Mouse (Mus musculus): ENCODE results near the gene Cacfd1. TPM values are rescaled to one million over a fixed set of nuclear protein-coding genes. Genes with fewer than 3 reads are reported as not detected.

The Cacfd1 gene
- polyA plus RNA-seq, 1 experiment, result 8.3 TPM

DNA sequence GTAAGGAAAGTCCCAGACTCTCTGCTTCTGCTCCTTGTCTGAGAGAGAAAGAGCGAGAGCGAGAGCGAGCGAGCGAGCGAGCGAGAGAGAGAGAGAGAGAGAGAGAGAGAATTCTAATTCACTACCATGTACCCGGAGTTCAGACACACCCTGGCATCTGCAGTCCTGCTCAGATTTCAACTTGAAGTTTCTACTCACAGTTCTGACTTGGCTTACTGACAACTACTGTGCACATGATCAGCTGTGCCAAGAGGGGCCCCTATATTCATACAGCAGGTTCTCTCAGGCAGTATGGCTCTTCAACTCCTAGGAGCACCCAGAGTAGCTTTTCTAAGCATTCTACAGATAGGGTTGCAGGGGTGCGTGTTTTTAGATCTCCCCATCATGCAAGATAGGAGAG lies 49.5 kb downstream of the Cacfd1 start:
- no peaks in the 10 kb centered on the region for H3K36me3 ChIP-seq (replicated peaks; ENCODE audit: low read length)
- peaks cover 63% of the 10 kb centered on the region for H3K27me3 ChIP-seq (replicated peaks)
- no peaks in the 10 kb centered on the region for H3K9me3 ChIP-seq
- no peak overlapping the region for H3K4me3 ChIP-seq (replicated peaks)
- H3K4me1 ChIP-seq, result no peaks in the 10 kb centered on the region; the same call in 1 of the 2 replicates
- TF ChIP-seq GATA1 (IDR thresholded peaks at IDR 0.05; ENCODE audit: borderline replicate concordance, low read length) (no peak), FLI1 (IDR thresholded peaks at IDR 0.05; ENCODE audit: low read length) (no peak)

DNA sequence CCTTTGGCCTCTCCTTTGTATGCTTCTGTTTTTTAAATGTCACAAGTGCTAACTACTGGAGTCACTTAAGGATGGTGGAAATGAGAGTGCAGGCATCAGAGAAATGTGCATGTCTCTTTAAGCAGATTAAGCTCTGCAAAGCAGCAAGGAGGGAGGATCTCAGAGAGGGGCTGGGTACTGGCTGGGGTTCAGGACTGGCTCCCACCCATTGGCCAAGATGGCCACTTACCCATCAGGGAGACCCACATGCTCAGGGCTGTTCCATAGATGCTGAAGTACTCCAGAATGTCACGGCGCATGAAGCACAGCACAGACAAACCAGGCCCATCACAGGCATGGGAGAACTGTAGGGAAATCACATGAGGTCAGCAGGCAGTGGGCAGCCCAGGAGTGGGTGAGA lies 57.4 kb downstream of the Cacfd1 start:
- H3K27me3 ChIP-seq (replicated peaks), result peaks cover 77% of the 10 kb centered on the region
- TF ChIP-seq FLI1 (IDR thresholded peaks at IDR 0.05; ENCODE audit: low read length) (no peak), GATA1 (IDR thresholded peaks at IDR 0.05; ENCODE audit: borderline replicate concordance, low read length) (no peak)
- H3K9me3 ChIP-seq, result no peaks in the 10 kb centered on the region
- H3K36me3 ChIP-seq (replicated peaks; ENCODE audit: low read length), result no peaks in the 10 kb centered on the region
- peaks cover 3% of the 10 kb centered on the region; the same call in 1 of the 2 replicates for H3K4me1 ChIP-seq
- H3K4me3 ChIP-seq (replicated peaks), result no peak overlapping the region

DNA sequence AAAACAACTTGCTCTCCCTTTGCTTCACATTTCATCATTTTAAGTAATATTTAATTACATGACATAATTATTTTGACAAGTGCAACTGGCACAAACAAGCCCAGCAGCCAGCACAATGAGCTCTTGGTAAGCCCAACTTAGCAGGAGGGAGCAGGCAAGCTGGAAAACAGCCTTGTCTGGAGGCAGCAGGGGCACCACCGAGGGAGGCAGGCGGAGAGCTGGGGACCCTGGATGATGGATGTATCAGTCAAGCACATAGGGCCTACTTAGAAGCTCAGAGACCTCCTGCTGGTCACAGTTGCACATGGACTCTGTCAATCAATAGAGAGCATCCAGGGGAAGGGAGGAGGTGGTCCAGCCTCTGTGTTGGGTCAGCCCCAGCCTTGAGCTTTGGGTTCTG lies 58.3 kb downstream of the Cacfd1 start:
- H3K4me1 ChIP-seq, result peaks cover 3% of the 10 kb centered on the region; the same call in 1 of the 2 replicates
- H3K9me3 ChIP-seq, result no peaks in the 10 kb centered on the region
- H3K36me3 ChIP-seq (replicated peaks; ENCODE audit: low read length), result no peaks in the 10 kb centered on the region
- no peak overlapping the region for H3K4me3 ChIP-seq (replicated peaks)
- TF ChIP-seq FLI1 (IDR thresholded peaks at IDR 0.05; ENCODE audit: low read length), result no peak
- no peak for TF ChIP-seq GATA1 (IDR thresholded peaks at IDR 0.05; ENCODE audit: borderline replicate concordance, low read length)
- peaks cover 76% of the 10 kb centered on the region for H3K27me3 ChIP-seq (replicated peaks)

DNA sequence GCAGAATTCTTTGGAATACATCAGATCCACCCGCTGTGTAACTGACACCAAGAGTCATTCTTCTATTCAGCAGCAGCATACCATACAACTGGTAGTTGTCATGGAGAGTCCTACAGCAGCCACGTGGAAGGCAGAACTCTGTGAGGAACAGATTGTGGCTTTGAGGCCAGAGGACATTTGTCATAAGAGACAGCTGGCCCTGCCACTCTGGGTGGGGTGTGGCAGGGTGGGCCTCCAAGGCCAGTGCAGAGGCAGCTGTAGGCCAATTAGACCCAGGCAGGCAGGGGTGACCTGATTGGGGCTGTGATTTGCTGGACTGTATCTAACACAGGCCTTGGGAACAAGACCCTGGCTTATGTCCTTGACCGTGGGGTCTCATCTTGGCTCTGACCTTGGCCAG lies 59.9 kb downstream of the Cacfd1 start:
- Histone ChIP-seq H3K9me3 (no peaks in the 10 kb centered on the region), H3K36me3 (replicated peaks; ENCODE audit: low read length) (no peaks in the 10 kb centered on the region), H3K4me3 (replicated peaks) (no peak overlapping the region), H3K27me3 (replicated peaks) (peaks cover 76% of the 10 kb centered on the region), H3K4me1 (peaks cover 3% of the 10 kb centered on the region; the same call in 1 of the 2 replicates)
- TF ChIP-seq GATA1 (IDR thresholded peaks at IDR 0.05; ENCODE audit: borderline replicate concordance, low read length) (no peak), FLI1 (IDR thresholded peaks at IDR 0.05; ENCODE audit: low read length) (no peak)

DNA sequence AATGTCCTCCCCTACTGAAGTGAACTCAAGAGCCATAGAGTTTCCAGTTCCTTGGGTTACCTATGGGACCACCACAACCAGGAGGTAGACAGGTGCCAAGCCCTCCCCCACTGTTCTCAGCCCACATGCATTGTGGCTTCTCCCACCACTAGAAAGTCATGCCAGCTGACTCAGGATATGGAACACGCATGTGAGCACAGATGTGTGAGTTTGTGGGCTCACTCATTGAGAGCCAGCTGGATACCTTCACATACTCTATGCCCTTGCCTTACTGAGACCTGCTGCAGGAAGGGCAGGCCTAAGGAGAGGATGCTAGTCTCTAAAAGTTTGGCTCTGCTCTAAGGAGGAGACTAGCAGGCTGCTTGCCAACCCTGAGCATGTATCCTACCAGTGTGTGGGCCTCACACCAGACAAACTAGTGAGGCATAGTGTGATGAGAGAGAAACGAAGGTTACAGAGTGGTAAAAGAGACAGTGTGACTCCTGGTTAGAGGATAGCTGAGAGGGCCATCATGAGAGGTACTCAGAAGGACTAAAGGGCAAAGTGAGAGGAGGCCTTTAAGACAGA lies 60.6 kb downstream of the Cacfd1 start:
- H3K36me3 ChIP-seq (replicated peaks; ENCODE audit: low read length), result no peaks in the 10 kb centered on the region
- H3K4me1 ChIP-seq, result peaks cover 3% of the 10 kb centered on the region; the same call in 1 of the 2 replicates
- H3K9me3 ChIP-seq, result no peaks in the 10 kb centered on the region
- no peak overlapping the region for H3K4me3 ChIP-seq (replicated peaks)
- TF ChIP-seq GATA1 (IDR thresholded peaks at IDR 0.05; ENCODE audit: borderline replicate concordance, low read length) (no peak), FLI1 (IDR thresholded peaks at IDR 0.05; ENCODE audit: low read length) (no peak)
- peaks cover 81% of the 10 kb centered on the region for H3K27me3 ChIP-seq (replicated peaks)

Other genes starting within 250 kb of the Cacfd1 start
- gene Abo, start 144.9 kb upstream of the Cacfd1 start, polyA plus RNA-seq (2012; ENCODE audit: insufficient read depth, low replicate concordance), result not detected in 2 replicates
- 6.2 and 13.6 TPM in 2 replicates for gene Surf6, start 107.0 kb upstream of the Cacfd1 start, polyA plus RNA-seq (2012; ENCODE audit: insufficient read depth, low replicate concordance)
- 29.1 and 39.9 TPM in 2 replicates for gene Med22, start 99.2 kb upstream of the Cacfd1 start, polyA plus RNA-seq (2012; ENCODE audit: insufficient read depth, low replicate concordance)
- gene Rpl7a, start 99.2 kb upstream of the Cacfd1 start, polyA plus RNA-seq (2012; ENCODE audit: insufficient read depth, low replicate concordance), result 873 and 5,014 TPM in 2 replicates
- 3.6 and 5.9 TPM in 2 replicates for gene Surf2, start 93.6 kb upstream of the Cacfd1 start, polyA plus RNA-seq (2012; ENCODE audit: insufficient read depth, low replicate concordance)
- gene Surf1, start 93.4 kb upstream of the Cacfd1 start, polyA plus RNA-seq (2012; ENCODE audit: insufficient read depth, low replicate concordance), result 14.4 and 22.6 TPM in 2 replicates
- gene Surf4, start 76.0 kb upstream of the Cacfd1 start, polyA plus RNA-seq (2012; ENCODE audit: insufficient read depth, low replicate concordance), result 144 and 194 TPM in 2 replicates
- 0.03 TPM in 1 of 2 replicates, not detected in the other for gene Stkld1, start 75.9 kb upstream of the Cacfd1 start, polyA plus RNA-seq (2012; ENCODE audit: insufficient read depth, low replicate concordance)
- 35.7 TPM in 1 of 2 replicates, not detected in the other for gene Rexo4, start 45.5 kb upstream of the Cacfd1 start, polyA plus RNA-seq (2012; ENCODE audit: insufficient read depth, low replicate concordance)
- gene Adamts13, start 36.5 kb upstream of the Cacfd1 start, polyA plus RNA-seq (2012; ENCODE audit: insufficient read depth, low replicate concordance), result not detected in 2 replicates
- 7.2 and 15.1 TPM in 2 replicates for gene Slc2a6, start 18.1 kb downstream of the Cacfd1 start, polyA plus RNA-seq (2012; ENCODE audit: insufficient read depth, low replicate concordance)
- not detected in 2 replicates for gene Mymk, start 62.3 kb downstream of the Cacfd1 start, polyA plus RNA-seq (2012; ENCODE audit: insufficient read depth, low replicate concordance)
- not detected in 2 replicates for gene Adamtsl2, start 69.5 kb downstream of the Cacfd1 start, polyA plus RNA-seq (2012; ENCODE audit: insufficient read depth, low replicate concordance)
- gene Fam163b, start 132.6 kb downstream of the Cacfd1 start, polyA plus RNA-seq (2012; ENCODE audit: insufficient read depth, low replicate concordance), result not detected in 2 replicates
- not detected in 2 replicates for gene Dbh, start 155.3 kb downstream of the Cacfd1 start, polyA plus RNA-seq (2012; ENCODE audit: insufficient read depth, low replicate concordance)
- gene Sardh, start 238.4 kb downstream of the Cacfd1 start, polyA plus RNA-seq (2012; ENCODE audit: insufficient read depth, low replicate concordance), result 505 and 531 TPM in 2 replicates

Measured in megakaryocyte, embryonic 14.5 days (primary cell).